Mouse (Mus musculus) G1E (cell line): ENCODE data around the gene Pde8b.

ENCODE experiments used
- CTCF ChIP-seq: IDR thresholded peaks from 2 replicates; pipeline ENCODE4 v1.5.1; 2012; ENCODE audit warnings: low read depth, low read length, inconsistent platforms, mixed read lengths
- GATA1 ChIP-seq: IDR thresholded peaks from 2 replicates; pipeline ENCODE4 v1.6.1; 2012; ENCODE audit warnings: borderline replicate concordance, low read length, inconsistent platforms, mixed read lengths
- TAL1 ChIP-seq: conservative IDR thresholded peaks from 2 replicates; pipeline ENCODE4 v1.6.1; 2012; ENCODE audit warnings: low read depth, low read length, inconsistent platforms, mixed read lengths

- no peak for TF ChIP-seq CTCF
- TF ChIP-seq TAL1 = no peak
- no peak for TF ChIP-seq GATA1
These were observed 73.7 kb downstream of the Pde8b start for GRCm38 (mm10) chr13:95176399-95176798.
